Mouse (Mus musculus) forebrain, embryonic 10.5 days (tissue): ENCODE data around the gene Osgin1. TPM values are rescaled to one million over a fixed set of nuclear protein-coding genes. Genes with fewer than 3 reads are reported as not detected.

Experiments used
- DNase-seq: peaks from one replicate; pipeline ENCODE4 v3.0.0-alpha.2; 2017; ENCODE audit warnings: low spot score; ENCODE audit errors: extremely low spot score
- H3K27ac ChIP-seq: fragments of 300-500 bp; sonication (generic); 2 replicates; pipeline ENCODE4 v1.5.1; 2016; ENCODE audit warnings: mild to moderate bottlenecking
- H3K27me3 ChIP-seq: fragments of 300-500 bp; sonication (generic); 2 replicates; pipeline ENCODE4 v1.6.1; 2016; ENCODE audit warnings: mild to moderate bottlenecking; ENCODE audit not compliant: poor library complexity, severe bottlenecking
- H3K36me3 ChIP-seq: fragments of 300-500 bp; sonication (generic); replicated peaks from 2 replicates; pipeline ENCODE4 v1.6.1; 2016; ENCODE audit warnings: mild to moderate bottlenecking, moderate library complexity
- H3K4me1 ChIP-seq: fragments of 300-500 bp; sonication (generic); 2 replicates; pipeline ENCODE4 v1.6.1; 2016
- H3K4me3 ChIP-seq: fragments of 300-500 bp; sonication (generic); 2 replicates; pipeline ENCODE4 v1.5.1; 2016; ENCODE audit warnings: mild to moderate bottlenecking, moderate library complexity
- H3K9me3 ChIP-seq: fragments of 300-500 bp; sonication (generic); 2 replicates; pipeline ENCODE4 v1.6.1; 2016; ENCODE audit warnings: mild to moderate bottlenecking, moderate library complexity
- WGBS: fragments of 180-500 bp; shearing (Covaris S2); methylation state at CpG from one replicate; pipeline ENCODE4 v1.1.7; 2016; 5-methylcytosine and 5-hydroxymethylcytosine counted together
- polyA plus RNA-seq: library from polyadenylated mRNA; unstranded; fragments of >200 nt; fragmentation: Nextera tagmentation; extraction: Ambion mirVana; gene quantifications from 2 replicates; pipeline ENCODE4 v1.2.1, GENCODE M21; 2016

The Osgin1 gene
- polyA plus RNA-seq, 1 experiment from 2014 or later = 0.73 TPM

- H3K27ac ChIP-seq = no peak overlapping the region
- H3K36me3 ChIP-seq = no peaks in the 10 kb centered on the region
- H3K9me3 ChIP-seq = no peaks in the 10 kb centered on the region
- no peaks in the 10 kb centered on the region for H3K27me3 ChIP-seq
- peaks cover 23% of the 10 kb centered on the region for H3K4me1 ChIP-seq
- DNase-seq = no peak
- no peak overlapping the region for H3K4me3 ChIP-seq
- WGBS = 88% methylated on average over 6 of the region's 6 CpGs
Observed at GRCm38 (mm10) chr8:119426069-119426735, 7.7 kb upstream of the Osgin1 start.

- WGBS = 84% methylated on average over 12 of the region's 12 CpGs
- DNase-seq = no peak
- Histone ChIP-seq H3K36me3 (no peaks in the 10 kb centered on the region), H3K27me3 (no peaks in the 10 kb centered on the region), H3K9me3 (no peaks in the 10 kb centered on the region), H3K4me3 (no peak overlapping the region), H3K27ac (peak overlapping the region; percentile 56), H3K4me1 (peaks cover 22% of the 10 kb centered on the region)
Observed at GRCm38 (mm10) chr8:119427634-119428349, 6.1 kb upstream of the Osgin1 start.

GRCm38 (mm10) chr8:119428350-119428740 is 5.6 kb upstream of the Osgin1 start:
- no peak for DNase-seq
- no peaks in the 10 kb centered on the region for H3K9me3 ChIP-seq
- no peaks in the 10 kb centered on the region for H3K27me3 ChIP-seq
- WGBS = 86% methylated on average over 7 of the region's 7 CpGs
- no peak overlapping the region for H3K27ac ChIP-seq
- H3K4me3 ChIP-seq = no peak overlapping the region
- peaks cover 25% of the 10 kb centered on the region for H3K4me1 ChIP-seq
- no peaks in the 10 kb centered on the region for H3K36me3 ChIP-seq

- no peak overlapping the region for H3K4me3 ChIP-seq
- no peaks in the 10 kb centered on the region for H3K9me3 ChIP-seq
- 89% methylated on average over 5 of the region's 5 CpGs for WGBS
- H3K36me3 ChIP-seq = no peaks in the 10 kb centered on the region
- no peaks in the 10 kb centered on the region for H3K27me3 ChIP-seq
- no peak overlapping the region for H3K27ac ChIP-seq
- no peak for DNase-seq
- peaks cover 25% of the 10 kb centered on the region for H3K4me1 ChIP-seq
Observed at GRCm38 (mm10) chr8:119428766-119429327, 5.1 kb upstream of the Osgin1 start.

DNA sequence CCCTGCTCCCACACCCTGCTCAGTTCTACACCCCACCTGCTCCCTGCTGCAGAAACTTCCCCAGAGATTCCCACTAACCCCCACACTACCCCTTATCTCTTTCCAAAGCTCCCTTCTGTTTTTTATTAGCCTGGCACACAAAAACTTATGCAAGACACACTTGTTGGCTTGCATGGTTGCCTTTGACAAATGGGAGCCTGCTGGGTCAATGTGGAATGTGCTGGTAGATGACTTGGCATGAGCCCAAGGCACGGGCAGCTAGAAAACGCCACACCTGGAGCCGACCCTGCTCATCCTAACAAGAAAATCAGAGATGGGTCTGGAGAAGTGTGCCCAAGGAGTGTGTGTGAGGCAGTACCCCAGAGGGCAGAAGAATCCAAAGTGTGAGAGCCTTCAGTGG is 4.4 kb upstream of the Osgin1 start:
- Histone ChIP-seq H3K4me1 (peaks cover 25% of the 10 kb centered on the region), H3K27me3 (peaks cover 2% of the 10 kb centered on the region; the same call in 1 of the 2 replicates), H3K36me3 (no peaks in the 10 kb centered on the region), H3K27ac (no peak overlapping the region), H3K4me3 (no peak overlapping the region), H3K9me3 (no peaks in the 10 kb centered on the region)
- 94% methylated on average over 3 of the region's 3 CpGs for WGBS
- no peak for DNase-seq

GRCm38 (mm10) chr8:119430250-119430649 is 3.7 kb upstream of the Osgin1 start:
- H3K4me1 ChIP-seq = peaks cover 22% of the 10 kb centered on the region
- H3K27ac ChIP-seq = no peak overlapping the region
- no peak overlapping the region for H3K4me3 ChIP-seq
- no peaks in the 10 kb centered on the region for H3K36me3 ChIP-seq
- 75% methylated on average over 8 of the region's 8 CpGs for WGBS
- DNase-seq = no peak
- peaks cover 5% of the 10 kb centered on the region; the same call in 1 of the 2 replicates for H3K27me3 ChIP-seq
- no peaks in the 10 kb centered on the region for H3K9me3 ChIP-seq

DNA sequence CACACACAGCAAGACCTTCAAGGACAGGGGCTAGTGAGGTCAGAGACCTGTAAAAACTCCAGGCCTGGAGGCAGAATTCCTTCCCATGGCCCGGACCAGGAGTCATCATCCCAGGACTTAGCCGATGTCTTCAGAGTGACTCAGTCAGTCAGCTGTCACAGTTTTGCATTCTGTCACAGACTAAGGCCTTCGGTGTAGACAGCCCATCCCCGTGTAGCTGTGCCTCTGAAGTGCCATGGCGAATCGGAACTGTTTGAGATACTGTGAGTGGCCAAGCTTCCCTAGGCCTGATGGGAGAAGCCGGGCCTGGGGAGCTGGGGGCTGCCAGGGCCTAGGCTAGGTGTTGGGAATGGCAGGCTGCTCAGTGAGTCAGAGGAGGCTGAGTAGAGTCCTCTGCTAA is 3.2 kb upstream of the Osgin1 start:
- Histone ChIP-seq H3K4me3 (no peak overlapping the region), H3K27me3 (peaks cover 5% of the 10 kb centered on the region; the same call in 1 of the 2 replicates), H3K4me1 (peaks cover 22% of the 10 kb centered on the region), H3K36me3 (no peaks in the 10 kb centered on the region), H3K27ac (no peak overlapping the region), H3K9me3 (no peaks in the 10 kb centered on the region)
- 87% methylated on average over 7 of the region's 7 CpGs for WGBS
- no peak for DNase-seq

GRCm38 (mm10) chr8:119432372-119432771 is 1.6 kb upstream of the Osgin1 start:
- no peak for DNase-seq
- Histone ChIP-seq H3K36me3 (no peaks in the 10 kb centered on the region), H3K27me3 (peaks cover 5% of the 10 kb centered on the region), H3K4me3 (no peak overlapping the region), H3K27ac (no peak overlapping the region), H3K9me3 (no peaks in the 10 kb centered on the region), H3K4me1 (peaks cover 33% of the 10 kb centered on the region)
- 63% methylated on average over 3 of the region's 3 CpGs for WGBS

DNA sequence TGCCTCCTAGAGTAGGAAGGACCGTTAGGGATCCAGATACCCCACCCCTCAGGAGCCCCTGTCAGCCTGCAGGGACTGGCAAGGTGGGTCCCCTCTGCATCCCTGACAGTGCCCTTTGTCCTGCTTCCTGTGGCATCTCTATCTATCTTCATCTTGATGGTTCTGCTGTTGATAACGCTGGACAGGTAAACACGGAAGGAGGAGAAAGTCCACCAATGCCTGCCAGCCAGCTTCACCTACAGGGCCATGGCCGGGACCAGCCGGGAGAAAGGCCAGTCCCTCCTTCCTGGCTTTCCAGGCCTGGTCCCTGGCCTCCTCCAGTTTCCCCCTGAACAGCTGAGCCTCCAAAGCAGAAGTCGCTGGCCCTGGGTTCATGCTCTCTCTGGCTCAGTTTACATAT is 645 bp downstream of the Osgin1 start:
- no peaks in the 10 kb centered on the region for H3K36me3 ChIP-seq
- no peak overlapping the region for H3K27ac ChIP-seq
- H3K27me3 ChIP-seq = peaks cover 13% of the 10 kb centered on the region
- no peak for DNase-seq
- WGBS = 85% methylated on average over 6 of the region's 6 CpGs
- H3K9me3 ChIP-seq = no peaks in the 10 kb centered on the region
- H3K4me1 ChIP-seq = peaks cover 37% of the 10 kb centered on the region
- H3K4me3 ChIP-seq = no peak overlapping the region

- H3K27me3 ChIP-seq = peaks cover 19% of the 10 kb centered on the region
- 92% methylated on average over 7 of the region's 7 CpGs for WGBS
- no peak overlapping the region for H3K4me3 ChIP-seq
- no peaks in the 10 kb centered on the region for H3K9me3 ChIP-seq
- peaks cover 46% of the 10 kb centered on the region for H3K4me1 ChIP-seq
- DNase-seq = no peak
- H3K27ac ChIP-seq = no peak overlapping the region
- no peaks in the 10 kb centered on the region for H3K36me3 ChIP-seq
Observed at GRCm38 (mm10) chr8:119435527-119435926, 1.6 kb downstream of the Osgin1 start.

DNA sequence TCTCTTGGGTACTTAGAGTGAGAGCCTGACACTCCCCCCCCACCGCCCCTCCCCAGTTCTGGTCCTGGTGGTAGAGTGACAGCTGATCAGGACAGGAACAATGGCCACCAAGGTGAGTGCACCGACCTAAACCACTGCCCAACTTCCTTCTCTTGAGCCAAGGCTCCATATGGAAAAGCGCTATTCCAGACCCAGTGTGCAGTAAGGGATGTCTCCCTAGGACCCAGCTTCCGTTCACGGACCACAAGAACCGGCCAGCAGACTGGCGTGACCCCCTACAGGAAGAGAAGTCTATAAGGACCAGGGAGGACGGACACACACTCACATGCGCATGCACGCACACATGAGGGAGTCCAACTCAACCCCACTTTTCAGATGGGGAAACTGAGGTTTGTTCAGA is 2.4 kb downstream of the Osgin1 start:
- 89% methylated on average over 10 of the region's 10 CpGs for WGBS
- Histone ChIP-seq H3K9me3 (no peaks in the 10 kb centered on the region), H3K27me3 (peaks cover 21% of the 10 kb centered on the region), H3K4me3 (no peak overlapping the region), H3K27ac (no peak overlapping the region), H3K4me1 (peaks cover 54% of the 10 kb centered on the region), H3K36me3 (no peaks in the 10 kb centered on the region)
- DNase-seq = no peak

GRCm38 (mm10) chr8:119436933-119437332 is 3.0 kb downstream of the Osgin1 start:
- Histone ChIP-seq H3K9me3 (no peaks in the 10 kb centered on the region), H3K27ac (0 out of 2 replicates have a peak overlapping the region, but pooled peaks have one; percentile 9), H3K36me3 (no peaks in the 10 kb centered on the region), H3K27me3 (peaks cover 27% of the 10 kb centered on the region), H3K4me3 (no peak overlapping the region), H3K4me1 (peaks cover 55% of the 10 kb centered on the region)
- 24% methylated on average over 9 of the region's 9 CpGs for WGBS
- DNase-seq = no peak

DNA sequence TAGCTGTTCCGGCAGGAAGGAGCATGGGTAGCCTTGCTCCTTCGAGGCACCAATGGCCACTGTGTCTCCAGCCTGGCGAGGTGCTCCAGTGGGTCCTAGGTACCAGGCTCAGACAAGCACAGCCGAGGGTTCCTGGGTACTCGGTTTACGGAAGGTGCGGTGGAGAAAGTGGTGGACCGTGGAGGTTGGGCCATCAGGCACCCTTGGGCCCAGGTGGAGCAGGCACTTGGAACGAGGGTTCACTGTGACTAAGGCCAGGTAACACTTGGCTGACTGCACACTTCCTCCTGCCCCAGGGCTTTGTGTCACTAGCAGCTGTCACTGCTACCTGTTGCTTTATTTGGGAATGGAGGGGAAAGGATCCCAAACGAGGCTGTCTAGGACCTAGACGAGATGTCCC is 3.6 kb downstream of the Osgin1 start:
- Histone ChIP-seq H3K9me3 (no peaks in the 10 kb centered on the region), H3K4me3 (no peak overlapping the region), H3K36me3 (no peaks in the 10 kb centered on the region), H3K27me3 (peaks cover 33% of the 10 kb centered on the region), H3K27ac (0 out of 2 replicates have a peak overlapping the region, but pooled peaks have one; percentile 9), H3K4me1 (peaks cover 49% of the 10 kb centered on the region)
- no peak for DNase-seq
- WGBS = 83% methylated on average over 11 of the region's 11 CpGs
